Mouse (Mus musculus) C3H10T1/2 (cell line): ENCODE data around the gene Krt86. TPM values are rescaled to one million over a fixed set of nuclear protein-coding genes. Genes with fewer than 3 reads are reported as not detected.

Experiments used
- polyA plus RNA-seq, 2 experiments: library from polyadenylated mRNA; unstranded; fragments of >200 nt; fragmentation: generic; extraction: Trizol; gene quantifications; one replicate each; pipeline ENCODE4 v1.2.1; 2012; ENCODE audit warnings: missing spikeins in 2 of 2

Krt86 gene
- polyA plus RNA-seq = under 1 TPM in 1 of 2 experiments, not detected in 1; 0.06 TPM

GRCm38 (mm10) chr15:101472952-101473528 is at the start of gene Krt86:
TSS of gene Krt86 (plus strand) at chr15:101473478.

GRCm38 (mm10) chr15:101438555-101438954 is 34.7 kb upstream of the Krt86 start, which contains the start of gene Krt87:
TSS of gene Krt87 (minus strand) at chr15:101438804.

GRCm38 (mm10) chr15:101447444-101447843 is 25.8 kb upstream of the Krt86 start, which contains the start of gene Krt88:
TSS of gene Krt88 (plus strand) at chr15:101447744.

GRCm38 (mm10) chr15:101463651-101464050 is 9.6 kb upstream of the Krt86 start, which contains the start of gene Krt81:
TSS of gene Krt81 (minus strand) at chr15:101463751.

GRCm38 (mm10) chr15:101491431-101491830 is 18.2 kb downstream of the Krt86 start, which contains the start of gene Krt83:
TSS of gene Krt83 (minus strand) at chr15:101491512.

GRCm38 (mm10) chr15:101517161-101517560 is 43.9 kb downstream of the Krt86 start, which contains the start of gene Gm49425:
TSS of gene Gm49425 (minus strand) at chr15:101517261.

Other genes starting within 250 kb of the Krt86 start
- gene Grasp, start 249.3 kb upstream of the Krt86 start, polyA plus RNA-seq = 10 to 100 TPM in 1 of 2 experiments, 1 to 10 TPM in 1; 4.5 to 10.6 TPM
- 10 to 100 TPM in 1 of 2 experiments, 1 to 10 TPM in 1; 1.4 to 12.1 TPM for gene Nr4a1, start 219.2 kb upstream of the Krt86 start, polyA plus RNA-seq
- gene Atg101, start 189.2 kb upstream of the Krt86 start, polyA plus RNA-seq = 10 to 100 TPM; 73.1 to 87.9 TPM
- under 1 TPM; 0.06 to 0.40 TPM for gene 6030408B16Rik, start 180.3 kb upstream of the Krt86 start, polyA plus RNA-seq
- gene Krt80, start 103.3 kb upstream of the Krt86 start, polyA plus RNA-seq = 1 to 10 TPM in 1 of 2 experiments, under 1 TPM in 1; 0.46 to 5.3 TPM
- under 1 TPM; 0.47 to 0.51 TPM for gene Krt7, start 62.4 kb upstream of the Krt86 start, polyA plus RNA-seq
- gene Krt87, start 34.7 kb upstream of the Krt86 start, polyA plus RNA-seq = under 1 TPM; 0.08 to 0.27 TPM
- gene Krt88, start 25.7 kb upstream of the Krt86 start, polyA plus RNA-seq = under 1 TPM in 1 of 2 experiments, not detected in 1; 0.15 TPM
- gene Krt81, start 9.7 kb upstream of the Krt86 start, polyA plus RNA-seq = under 1 TPM in 1 of 2 experiments, not detected in 1; 0.14 TPM
- gene Krt83, start 18.0 kb downstream of the Krt86 start, polyA plus RNA-seq = under 1 TPM in 1 of 2 experiments, not detected in 1; 0.06 TPM
- gene Gm49425, start 43.8 kb downstream of the Krt86 start, polyA plus RNA-seq = not detected
- under 1 TPM in 1 of 2 experiments, not detected in 1; 0.04 TPM for gene Krt84, start 59.3 kb downstream of the Krt86 start, polyA plus RNA-seq
- not detected for gene Krt82, start 77.2 kb downstream of the Krt86 start, polyA plus RNA-seq
- not detected for gene Krt90, start 89.5 kb downstream of the Krt86 start, polyA plus RNA-seq
- not detected for gene Krt75, start 100.4 kb downstream of the Krt86 start, polyA plus RNA-seq
- gene Gm5414, start 154.7 kb downstream of the Krt86 start, polyA plus RNA-seq = not detected
- not detected for gene Gm5478, start 173.9 kb downstream of the Krt86 start, polyA plus RNA-seq
- gene Krt6b, start 206.8 kb downstream of the Krt86 start, polyA plus RNA-seq = not detected
- not detected for gene Krt6a, start 220.8 kb downstream of the Krt86 start, polyA plus RNA-seq
- gene Krt5, start 239.4 kb downstream of the Krt86 start, polyA plus RNA-seq = under 1 TPM in 1 of 2 experiments, not detected in 1; 0.05 TPM